Mouse (Mus musculus) CH12.LX (cell line): ENCODE data around the gene Cd300a. TPM values are rescaled to one million over a fixed set of nuclear protein-coding genes. Genes with fewer than 3 reads are reported as not detected.

Experiments used
- DNase-seq: peaks from one replicate; pipeline ENCODE4 v3.0.0-alpha.2; 2013; ENCODE audit errors: extremely low read depth
- H3K27ac ChIP-seq: 2 replicates; pipeline ENCODE4 v1.5.1; 2012; ENCODE audit warnings: low read depth, mild to moderate bottlenecking, control low read depth, moderate library complexity; ENCODE audit not compliant: insufficient read depth
- H3K27me3 ChIP-seq: replicated peaks from 2 replicates; pipeline ENCODE3; 2012; ENCODE audit warnings: inconsistent platforms
- H3K36me3 ChIP-seq, 2 experiments: replicated peaks in 1 of 2; 2 replicates each; pipeline versions ENCODE3 to v1.6.1; 2012; ENCODE audit warnings: inconsistent platforms in 1 of 2, low read length in 1 of 2, mild to moderate bottlenecking in 1 of 2, mixed read lengths in 1 of 2, moderate library complexity in 1 of 2; ENCODE audit not compliant: control insufficient read depth in 1 of 2, insufficient read depth in 1 of 2
- H3K4me1 ChIP-seq, 2 experiments: 2 replicates each; pipeline ENCODE4 v1.6.1; 2012; ENCODE audit warnings: inconsistent platforms in 1 of 2, moderate library complexity in 1 of 2; ENCODE audit not compliant: insufficient read depth in 2 of 2, control insufficient read depth in 1 of 2
- H3K4me2 ChIP-seq: 2 replicates; pipeline ENCODE4 v1.6.1; 2012; ENCODE audit warnings: low read depth, mild to moderate bottlenecking, control low read depth; ENCODE audit not compliant: poor library complexity, insufficient read depth, severe bottlenecking
- H3K4me3 ChIP-seq, 3 experiments: fragments of 150-350 bp in 1 of 3; sonication (generic) in 1 of 3; replicated peaks in 1 of 3; 2 replicates each; pipeline versions ENCODE3 to v1.5.1; 2011 to 2012; ENCODE audit warnings: low read depth in 2 of 3, low read length in 2 of 3, mild to moderate bottlenecking in 2 of 3, moderate library complexity in 2 of 3, control low read depth in 1 of 3, improper control_type of control experiment in 1 of 3, inconsistent platforms in 1 of 3, mixed read lengths in 1 of 3; ENCODE audit not compliant: poor library complexity in 1 of 3
- H3K79me2 ChIP-seq: replicated peaks from 2 replicates; pipeline ENCODE4 v1.6.1; 2012; ENCODE audit warnings: mild to moderate bottlenecking, moderate library complexity; ENCODE audit not compliant: control insufficient read depth, poor library complexity, insufficient read depth, severe bottlenecking; ENCODE audit errors: extremely low read depth
- H3K9ac ChIP-seq: 2 replicates; pipeline ENCODE4 v1.6.1; 2012; ENCODE audit warnings: low read depth, mild to moderate bottlenecking, control low read depth, moderate library complexity; ENCODE audit not compliant: insufficient read depth
- H3K9me3 ChIP-seq: replicated peaks from 2 replicates; pipeline ENCODE3; 2012; ENCODE audit warnings: low read length, inconsistent platforms, mixed read lengths
- BHLHE40 ChIP-seq: IDR thresholded peaks from 2 replicates; pipeline ENCODE4 v1.6.1; 2011; ENCODE audit warnings: mild to moderate bottlenecking, low read depth, low read length, improper control_type of control experiment
- CHD1 ChIP-seq: IDR thresholded peaks from 2 replicates; pipeline ENCODE4 v1.6.1; 2012; ENCODE audit warnings: low read depth, low read length, improper control_type of control experiment, inconsistent platforms
- CTCF ChIP-seq, 2 experiments: IDR thresholded peaks in 1 of 2; conservative IDR thresholded peaks in 1 of 2; 2 replicates each; pipeline ENCODE4 v1.5.1; 2011 to 2012; ENCODE audit warnings: low read depth in 2 of 2, low read length in 2 of 2, improper control_type of control experiment in 1 of 2, inconsistent platforms in 1 of 2, mild to moderate bottlenecking in 1 of 2, moderate library complexity in 1 of 2
- E2F4 ChIP-seq: IDR thresholded peaks from 2 replicates; pipeline ENCODE4 v1.6.1; 2011; ENCODE audit warnings: low read depth, low read length, improper control_type of control experiment; ENCODE audit not compliant: insufficient replicate concordance
- ETS1 ChIP-seq: conservative IDR thresholded peaks from 2 replicates; pipeline ENCODE4 v1.6.1; 2012; ENCODE audit warnings: low read depth, mild to moderate bottlenecking, inconsistent platforms, low read length, improper control_type of control experiment, moderate library complexity
- GABPA ChIP-seq: IDR thresholded peaks from 2 replicates; pipeline ENCODE4 v1.6.1; 2012; ENCODE audit warnings: low read depth, low read length, improper control_type of control experiment, inconsistent platforms; ENCODE audit not compliant: insufficient replicate concordance
- HCFC1 ChIP-seq: IDR thresholded peaks from 2 replicates; pipeline ENCODE4 v1.6.1; 2012; ENCODE audit warnings: low read depth, mild to moderate bottlenecking, inconsistent platforms, low read length, improper control_type of control experiment
- JUN ChIP-seq: IDR thresholded peaks from 2 replicates; pipeline ENCODE4 v1.6.1; 2011; ENCODE audit warnings: low read depth, mild to moderate bottlenecking, low read length, improper control_type of control experiment, moderate library complexity; ENCODE audit not compliant: insufficient read depth
- KAT2A ChIP-seq: IDR thresholded peaks from 2 replicates; pipeline ENCODE4 v1.6.1; 2012; ENCODE audit warnings: low read length, improper control_type of control experiment, inconsistent platforms; ENCODE audit not compliant: insufficient replicate concordance
- MAFK ChIP-seq: IDR thresholded peaks from 2 replicates; pipeline ENCODE4 v1.6.1; 2011; ENCODE audit warnings: low read length, improper control_type of control experiment; ENCODE audit not compliant: insufficient replicate concordance
- MAX ChIP-seq: IDR thresholded peaks from 2 replicates; pipeline ENCODE4 v1.6.1; 2011; ENCODE audit warnings: low read length, improper control_type of control experiment
- MAZ ChIP-seq: IDR thresholded peaks from 2 replicates; pipeline ENCODE4 v1.6.1; 2012; ENCODE audit warnings: low read depth, mild to moderate bottlenecking, inconsistent platforms, low read length, improper control_type of control experiment, moderate library complexity
- MEF2A ChIP-seq: IDR thresholded peaks from 2 replicates; pipeline ENCODE4 v1.6.1; 2014; ENCODE audit warnings: low read depth, mild to moderate bottlenecking, inconsistent platforms, low read length, improper control_type of control experiment, borderline replicate concordance
- NRF1 ChIP-seq: IDR thresholded peaks from 2 replicates; pipeline ENCODE4 v1.6.1; 2014; ENCODE audit warnings: low read depth, mild to moderate bottlenecking, inconsistent platforms, low read length, improper control_type of control experiment, moderate library complexity
- PAX5 ChIP-seq: IDR thresholded peaks from 2 replicates; pipeline ENCODE4 v1.6.1; 2012; ENCODE audit warnings: low read length, inconsistent platforms, mixed read lengths
- POLR2A ChIP-seq: IDR thresholded peaks from 2 replicates; pipeline ENCODE4 v1.6.1; 2011; ENCODE audit warnings: low read depth, mild to moderate bottlenecking, improper control_type of control experiment, low read length
- RAD21 ChIP-seq: IDR thresholded peaks from 2 replicates; pipeline ENCODE4 v1.6.1; 2011; ENCODE audit warnings: low read depth, mild to moderate bottlenecking, low read length, improper control_type of control experiment, moderate library complexity
- RCOR1 ChIP-seq: conservative IDR thresholded peaks from 2 replicates; pipeline ENCODE4 v1.6.1; 2012; ENCODE audit warnings: low read depth, mild to moderate bottlenecking, inconsistent platforms, low read length, improper control_type of control experiment
- TBP ChIP-seq: conservative IDR thresholded peaks from 2 replicates; pipeline ENCODE4 v1.6.1; 2011; ENCODE audit warnings: low read depth, low read length, improper control_type of control experiment
- ZC3H11A ChIP-seq: IDR thresholded peaks from 2 replicates; pipeline ENCODE4 v1.6.1; 2012; ENCODE audit warnings: low read depth, mild to moderate bottlenecking, inconsistent platforms, low read length, improper control_type of control experiment
- dilution Hi-C: fragments of 300-500 bp; cut with MboI; formaldehyde crosslinking; loops from 2 replicates; pipeline ENCODE4 v1.14.3; 2020; ENCODE audit warnings: low sequenced_read_pairs; ENCODE audit not compliant: extremely low pct_unique_long_range_greater_than_20kb, extremely low pct_ligation_motif_present
- in situ Hi-C: fragments of 300-500 bp; cut with MboI; formaldehyde crosslinking; loops from 3 replicates; pipeline ENCODE4 v1.14.3; 2019; ENCODE audit warnings: low sequenced_read_pairs, low pct_ligation_motif_present, low pct_unique_long_range_greater_than_20kb, mixed read lengths
- polyA plus RNA-seq: library from polyadenylated mRNA; unstranded; fragments of >175 nt; gene quantifications from 2 replicates; pipeline ENCODE4 v1.2.1, GENCODE M21; 2012; ENCODE audit warnings: low read depth; ENCODE audit not compliant: insufficient read length
- total RNA-seq, 2 experiments: library from RNA; depleted of rRNA; stranded (reverse); fragments of 300-350 nt in 1 of 2; fragments of >200 nt in 1 of 2; gene quantifications; 2 replicates each; pipeline ENCODE4 v1.2.3; 2012 to 2014

Cd300a gene
- total and polyA plus RNA-seq, 3 experiments, result 0.13 to 1.0 (median 0.32) TPM

- Histone ChIP-seq H3K9ac (no peak overlapping the region), H3K4me3 (no peak overlapping the region), H3K36me3 (no peaks in the 10 kb centered on the region), H3K79me2 (no peaks in the 10 kb centered on the region), H3K9me3 (no peaks in the 10 kb centered on the region), H3K27ac (no peak overlapping the region), H3K4me2 (no peak overlapping the region), H3K27me3 (peaks cover 86% of the 10 kb centered on the region), H3K4me1 (no peaks in the 10 kb centered on the region)
- dilution Hi-C loops, result no loop called here
- in situ Hi-C loops, result no loop called here
- no peak for DNase-seq
- no peak for TF ChIP-seq CTCF (conservative IDR thresholded peaks at IDR 0.05 in 1 of 2, IDR thresholded peaks at IDR 0.05 in 1 of 2; ENCODE audit: low read depth in 2 of 2, low read length in 2 of 2)
- no peak for TF ChIP-seq TBP
- no peak for TF ChIP-seq KAT2A
- TF ChIP-seq HCFC1, result no peak
- TF ChIP-seq RAD21, result no peak
- TF ChIP-seq NRF1, result no peak
- no peak for TF ChIP-seq JUN
- no peak for TF ChIP-seq PAX5
- no peak for TF ChIP-seq E2F4
- TF ChIP-seq BHLHE40, result no peak
- no peak for TF ChIP-seq MAFK
- TF ChIP-seq POLR2A, result no peak
- no peak for TF ChIP-seq MAZ
- TF ChIP-seq MEF2A, result no peak
- no peak for TF ChIP-seq ETS1
Measured at GRCm38 (mm10) chr11:114929581-114929980, 39.7 kb downstream of the Cd300a start.

GRCm38 (mm10) chr11:114931041-114931440 lies 41.2 kb downstream of the Cd300a start:
- dilution Hi-C loops, result no loop called here
- Histone ChIP-seq H3K27me3 (peaks cover 86% of the 10 kb centered on the region), H3K9ac (no peak overlapping the region), H3K9me3 (peaks cover 2% of the 10 kb centered on the region), H3K79me2 (no peaks in the 10 kb centered on the region), H3K4me2 (no peak overlapping the region), H3K36me3 (no peaks in the 10 kb centered on the region), H3K4me1 (no peaks in the 10 kb centered on the region), H3K4me3 (no peak overlapping the region), H3K27ac (no peak overlapping the region)
- DNase-seq, result no peak
- TF ChIP-seq BHLHE40 (no peak), MAX (no peak), GABPA (no peak), ZC3H11A (no peak), CTCF (conservative IDR thresholded peaks at IDR 0.05 in 1 of 2, IDR thresholded peaks at IDR 0.05 in 1 of 2; ENCODE audit: low read depth in 2 of 2, low read length in 2 of 2) (no peak), RCOR1 (no peak), CHD1 (no peak), HCFC1 (no peak)
- in situ Hi-C loops, result no loop called here
